Mouse (Mus musculus): ENCODE measurements around the gene Nemf. TPM values are rescaled to one million over a fixed set of nuclear protein-coding genes. Genes with fewer than 3 reads are reported as not detected.
"Not testable (repeated sequence)": the region's sequence is repeated elsewhere in the genome, so short reads cannot be mapped to it uniquely, and the experiment has no call there.

Gene Nemf
- polyA plus RNA-seq, 1 experiment from 2014 or later = 89.8 TPM

GRCm38 (mm10) chr12:69389273-69389938, 32.4 kb upstream of the Nemf start:
- no peak overlapping the region for H3K27ac ChIP-seq (replicated peaks; ENCODE audit: low read depth, low read length)
- WGBS = 72% methylated on average over 7 of the region's 7 CpGs
- H3K9ac ChIP-seq (replicated peaks; ENCODE audit: low read length) = no peak overlapping the region

GRCm38 (mm10) chr12:69388321-69388869, 31.4 kb upstream of the Nemf start:
- Histone ChIP-seq H3K9me3 (replicated peaks; ENCODE audit: control insufficient read depth, low read length) (no peaks in the 10 kb centered on the region), H3K9ac (replicated peaks; ENCODE audit: low read length) (no peak overlapping the region), H3K27me3 (ENCODE audit: control insufficient read depth, insufficient read depth, low read length) (no peaks in the 10 kb centered on the region), H3K27ac (replicated peaks; ENCODE audit: low read depth, low read length) (no peak overlapping the region), H3K4me3 (ENCODE audit: low read depth, low read length) (no peak overlapping the region), H3K4me2 (ENCODE audit: low read depth, low read length) (no peak overlapping the region), H3K36me3 (replicated peaks; ENCODE audit: control insufficient read depth, insufficient read depth, low read depth, low read length) (no peaks in the 10 kb centered on the region), H3K4me1 (ENCODE audit: control insufficient read depth, insufficient read depth, low read length) (no peaks in the 10 kb centered on the region)
- DNase-seq (ENCODE audit: low spot score) (no peak), ATAC-seq (replicated peaks; ENCODE audit: insufficient number of reproducible peaks, low FRiP score, low TSS enrichment, low read depth) (no peak)
- WGBS = 90% methylated on average over 10 of the region's 10 CpGs

More at GRCm38 (mm10) chr12:69389273-69389938, 32.4 kb upstream of the Nemf start:
- H3K4me3 ChIP-seq (ENCODE audit: low read depth, low read length) = no peak overlapping the region
- no peak overlapping the region for H3K4me2 ChIP-seq (ENCODE audit: low read depth, low read length)
- H3K36me3 ChIP-seq (replicated peaks; ENCODE audit: control insufficient read depth, insufficient read depth, low read depth, low read length) = no peaks in the 10 kb centered on the region
- H3K27me3 ChIP-seq (ENCODE audit: control insufficient read depth, insufficient read depth, low read length) = no peaks in the 10 kb centered on the region
- DNase-seq (ENCODE audit: low spot score) (no peak), ATAC-seq (replicated peaks; ENCODE audit: insufficient number of reproducible peaks, low FRiP score, low TSS enrichment, low read depth) (no peak)
- no peaks in the 10 kb centered on the region for H3K4me1 ChIP-seq (ENCODE audit: control insufficient read depth, insufficient read depth, low read length)
- H3K9me3 ChIP-seq (replicated peaks; ENCODE audit: control insufficient read depth, low read length) = no peaks in the 10 kb centered on the region

- H3K4me3 ChIP-seq (ENCODE audit: low read depth, low read length); H3K4me2 ChIP-seq (ENCODE audit: low read depth, low read length); ATAC-seq (replicated peaks; ENCODE audit: insufficient number of reproducible peaks, low FRiP score, low TSS enrichment, low read depth); H3K27me3 ChIP-seq (ENCODE audit: control insufficient read depth, insufficient read depth, low read length); DNase-seq (ENCODE audit: low spot score); H3K27ac ChIP-seq (replicated peaks; ENCODE audit: low read depth, low read length); H3K4me1 ChIP-seq (ENCODE audit: control insufficient read depth, insufficient read depth, low read length); H3K9me3 ChIP-seq (replicated peaks; ENCODE audit: control insufficient read depth, low read length); H3K36me3 ChIP-seq (replicated peaks; ENCODE audit: control insufficient read depth, insufficient read depth, low read depth, low read length); H3K9ac ChIP-seq (replicated peaks; ENCODE audit: low read length): not testable (repeated sequence)
- 73% methylated on average over 9 of the region's 12 CpGs for WGBS
Measured at GRCm38 (mm10) chr12:69386281-69386732, 29.3 kb upstream of the Nemf start.

GRCm38 (mm10) chr12:69385542-69386280, 28.7 kb upstream of the Nemf start:
- 80% methylated on average over 6 of the region's 6 CpGs for WGBS
- H3K9ac ChIP-seq (replicated peaks; ENCODE audit: low read length) = no peak overlapping the region
- DNase-seq (ENCODE audit: low spot score) (no peak), ATAC-seq (replicated peaks; ENCODE audit: insufficient number of reproducible peaks, low FRiP score, low TSS enrichment, low read depth) (no peak)
- H3K27me3 ChIP-seq (ENCODE audit: control insufficient read depth, insufficient read depth, low read length) = no peaks in the 10 kb centered on the region
- H3K27ac ChIP-seq (replicated peaks; ENCODE audit: low read depth, low read length) = no peak overlapping the region
- H3K4me2 ChIP-seq (ENCODE audit: low read depth, low read length) = no peak overlapping the region
- no peaks in the 10 kb centered on the region for H3K9me3 ChIP-seq (replicated peaks; ENCODE audit: control insufficient read depth, low read length)
- H3K4me3 ChIP-seq (ENCODE audit: low read depth, low read length) = no peak overlapping the region
- H3K4me1 ChIP-seq (ENCODE audit: control insufficient read depth, insufficient read depth, low read length) = no peaks in the 10 kb centered on the region
- H3K36me3 ChIP-seq (replicated peaks; ENCODE audit: control insufficient read depth, insufficient read depth, low read depth, low read length) = no peaks in the 10 kb centered on the region

- Histone ChIP-seq H3K4me3 (ENCODE audit: low read depth, low read length) (no peak overlapping the region), H3K27me3 (ENCODE audit: control insufficient read depth, insufficient read depth, low read length) (no peaks in the 10 kb centered on the region), H3K9ac (replicated peaks; ENCODE audit: low read length) (no peak overlapping the region), H3K36me3 (replicated peaks; ENCODE audit: control insufficient read depth, insufficient read depth, low read depth, low read length) (no peaks in the 10 kb centered on the region), H3K27ac (replicated peaks; ENCODE audit: low read depth, low read length) (no peak overlapping the region), H3K4me2 (ENCODE audit: low read depth, low read length) (no peak overlapping the region), H3K9me3 (replicated peaks; ENCODE audit: control insufficient read depth, low read length) (no peaks in the 10 kb centered on the region), H3K4me1 (ENCODE audit: control insufficient read depth, insufficient read depth, low read length) (no peaks in the 10 kb centered on the region)
- ATAC-seq (replicated peaks; ENCODE audit: insufficient number of reproducible peaks, low FRiP score, low TSS enrichment, low read depth) = no peak
- 90% methylated on average over 5 of the region's 5 CpGs for WGBS
- DNase-seq (ENCODE audit: low spot score) = no peak
Measured at GRCm38 (mm10) chr12:69384606-69385005, 27.6 kb upstream of the Nemf start.

- ATAC-seq (replicated peaks; ENCODE audit: insufficient number of reproducible peaks, low FRiP score, low TSS enrichment, low read depth) = no peak
Measured at GRCm38 (mm10) chr12:69382880-69383279, 25.9 kb upstream of the Nemf start.

GRCm38 (mm10) chr12:69378558-69379454, 21.8 kb upstream of the Nemf start:
- no peaks in the 10 kb centered on the region for H3K4me1 ChIP-seq (ENCODE audit: control insufficient read depth, insufficient read depth, low read length)
- no peak overlapping the region for H3K4me3 ChIP-seq (ENCODE audit: low read depth, low read length)
- H3K27me3 ChIP-seq (ENCODE audit: control insufficient read depth, insufficient read depth, low read length) = no peaks in the 10 kb centered on the region
- H3K9me3 ChIP-seq (replicated peaks; ENCODE audit: control insufficient read depth, low read length) = no peaks in the 10 kb centered on the region
- H3K36me3 ChIP-seq (replicated peaks; ENCODE audit: control insufficient read depth, insufficient read depth, low read depth, low read length) = no peaks in the 10 kb centered on the region
- no peak overlapping the region for H3K9ac ChIP-seq (replicated peaks; ENCODE audit: low read length)
- H3K4me2 ChIP-seq (ENCODE audit: low read depth, low read length) = no peak overlapping the region
- ATAC-seq (replicated peaks; ENCODE audit: insufficient number of reproducible peaks, low FRiP score, low TSS enrichment, low read depth) (no peak), DNase-seq (ENCODE audit: low spot score) (no peak)
- H3K27ac ChIP-seq (replicated peaks; ENCODE audit: low read depth, low read length) = no peak overlapping the region
- WGBS = 90% methylated on average over 11 of the region's 11 CpGs

More at GRCm38 (mm10) chr12:69382880-69383279, 25.9 kb upstream of the Nemf start:
- Histone ChIP-seq H3K9me3 (replicated peaks; ENCODE audit: control insufficient read depth, low read length) (no peaks in the 10 kb centered on the region), H3K27ac (replicated peaks; ENCODE audit: low read depth, low read length) (no peak overlapping the region), H3K27me3 (ENCODE audit: control insufficient read depth, insufficient read depth, low read length) (no peaks in the 10 kb centered on the region), H3K4me1 (ENCODE audit: control insufficient read depth, insufficient read depth, low read length) (no peaks in the 10 kb centered on the region), H3K4me3 (ENCODE audit: low read depth, low read length) (no peak overlapping the region), H3K4me2 (ENCODE audit: low read depth, low read length) (no peak overlapping the region), H3K36me3 (replicated peaks; ENCODE audit: control insufficient read depth, insufficient read depth, low read depth, low read length) (no peaks in the 10 kb centered on the region), H3K9ac (replicated peaks; ENCODE audit: low read length) (no peak overlapping the region)
- WGBS = 97% methylated on average over 1 of the region's 1 CpGs
- DNase-seq (ENCODE audit: low spot score) = no peak
